Comparison of ENCODE assay signal across 8 mouse cellular contexts in genomic region chr19:45804593-45805368, GRCm38 (mm10). TPM values are rescaled to one million over a fixed set of nuclear protein-coding genes. Genes with fewer than 3 reads are reported as not detected.
DNase-seq lines count a peak whose midpoint lies in the region; ATAC-seq and TF ChIP-seq lines count a peak whose summit lies in the region.
"Had no signal": no experiment of that assay in that cellular context is flagged by ENCODE, and none has a peak within 500 bp of the region (broad histone marks: within the 10 kb centered on the region; RNA-seq: fewer than 3 reads in every experiment).

No protein-coding gene starts in this region.

- H3K9me3 ChIP-seq in midbrain, embryonic 10.5 days (replicated peaks), result no peaks in the 10 kb centered on the region
- H3K9me3 ChIP-seq in midbrain, embryonic 15.5 days, result no peaks in the 10 kb centered on the region
- H3K9me3 ChIP-seq in heart, embryonic 12.5 days (replicated peaks), result no peaks in the 10 kb centered on the region

- no peaks in the 10 kb centered on the region for H3K36me3 ChIP-seq in midbrain, embryonic 10.5 days
- H3K36me3 ChIP-seq in midbrain, embryonic 15.5 days (replicated peaks), result no peaks in the 10 kb centered on the region
- no peaks in the 10 kb centered on the region for H3K36me3 ChIP-seq in heart, embryonic 12.5 days
- H3K36me3 ChIP-seq: limb, embryonic 13.5 days had no signal

- no peak for DNase-seq in midbrain, embryonic 10.5 days (ENCODE audit: low spot score)
- DNase-seq in liver, result peak; percentile 58
- DNase-seq in natural killer cell, adult 2 months (ENCODE audit: low spot score in 2 of 2), result no peak

- TF ChIP-seq CTCF in bone marrow, adult 2 months (IDR thresholded peaks at IDR 0.05; ENCODE audit: control insufficient read depth, insufficient read depth, low read length), result peak; percentile 77

- 25% methylated on average over 12 of the region's 12 CpGs for WGBS in midbrain, embryonic 10.5 days
- 23% methylated on average over 12 of the region's 12 CpGs for WGBS in midbrain, embryonic 15.5 days
- 33% methylated on average over 12 of the region's 12 CpGs for WGBS in bone marrow, adult 2 months
- WGBS in heart, embryonic 12.5 days, result 21% methylated on average over 12 of the region's 12 CpGs

- H3K9ac ChIP-seq in midbrain, embryonic 15.5 days, result no peak overlapping the region
- no peak overlapping the region for H3K9ac ChIP-seq in heart, embryonic 12.5 days
- H3K9ac ChIP-seq: limb, embryonic 13.5 days had no signal

- H3K4me2 ChIP-seq in midbrain, embryonic 15.5 days, result no peak overlapping the region
- H3K4me2 ChIP-seq in heart, embryonic 12.5 days, result peak overlapping the region; percentile 43; the same call in 1 of the 2 replicates
- H3K4me2 ChIP-seq: limb, embryonic 13.5 days had no signal

- H3K27ac ChIP-seq in midbrain, embryonic 10.5 days (replicated peaks), result 0 out of 2 replicates have a peak overlapping the region, but pooled peaks have one; percentile 18
- no peak overlapping the region for H3K27ac ChIP-seq in midbrain, embryonic 15.5 days
- no peak overlapping the region for H3K27ac ChIP-seq in bone marrow, adult 2 months (ENCODE audit: control insufficient read depth, insufficient read depth, low read depth, low read length, poor library complexity)
- no peak overlapping the region for H3K27ac ChIP-seq in heart, embryonic 12.5 days (ENCODE audit: poor library complexity, severe bottlenecking)
- H3K27ac ChIP-seq: limb, embryonic 13.5 days had no signal

- no peak overlapping the region for H3K4me3 ChIP-seq in midbrain, embryonic 10.5 days
- no peak overlapping the region for H3K4me3 ChIP-seq in midbrain, embryonic 15.5 days
- H3K4me3 ChIP-seq in bone marrow, adult 2 months (replicated peaks; ENCODE audit: control insufficient read depth, low read depth, low read length), result no peak overlapping the region
- H3K4me3 ChIP-seq in heart, embryonic 12.5 days, result no peak overlapping the region
- H3K4me3 ChIP-seq: limb, embryonic 13.5 days had no signal

- no peak; the same call in 1 of the 2 replicates for ATAC-seq in midbrain, embryonic 15.5 days (replicated peaks)
- ATAC-seq in heart, embryonic 12.5 days (ENCODE audit: insufficient number of reproducible peaks, low FRiP score), result peak; percentile 42; the same call in 1 of the 2 replicates
- peak; percentile 97 for ATAC-seq in neutrophil, adult 5-6 weeks (ENCODE audit: extremely low read depth, insufficient number of reproducible peaks, low FRiP score, poor library complexity, severe bottlenecking)

- TF ChIP-seq POLR2A in bone marrow, adult 2 months (IDR thresholded peaks at IDR 0.05; ENCODE audit: borderline replicate concordance, control insufficient read depth, low read depth, low read length), result no peak

- H3K4me1 ChIP-seq in midbrain, embryonic 10.5 days, result peaks cover 19% of the 10 kb centered on the region
- peaks cover 11% of the 10 kb centered on the region; the same call in 1 of the 2 replicates for H3K4me1 ChIP-seq in midbrain, embryonic 15.5 days
- no peaks in the 10 kb centered on the region for H3K4me1 ChIP-seq in bone marrow, adult 2 months (ENCODE audit: control insufficient read depth, insufficient read depth, low read length)
- 0 out of 2 replicates have a peak, but pooled peaks cover 5% of the 10 kb centered on the region for H3K4me1 ChIP-seq in heart, embryonic 12.5 days (replicated peaks)
- H3K4me1 ChIP-seq: limb, embryonic 13.5 days had no signal

- no peaks in the 10 kb centered on the region for H3K27me3 ChIP-seq in midbrain, embryonic 10.5 days (ENCODE audit: low read depth, poor library complexity, severe bottlenecking)
- no peaks in the 10 kb centered on the region for H3K27me3 ChIP-seq in midbrain, embryonic 15.5 days (replicated peaks)
- H3K27me3 ChIP-seq in heart, embryonic 12.5 days (replicated peaks), result 0 out of 2 replicates have a peak, but pooled peaks cover 13% of the 10 kb centered on the region
- H3K27me3 ChIP-seq: limb, embryonic 13.5 days had no signal

RNA-seq across cellular contexts. Expression of gene Kcnip2, which starts 11.1 kb away (rescaled TPM):
- 0.53 and 0.89 TPM in 2 replicates for polyA plus RNA-seq in midbrain, embryonic 10.5 days (2016; fragmentation: Nextera tagmentation; extraction: Ambion mirVana)
- 7.0 and 7.2 TPM in 2 replicates for polyA plus RNA-seq in midbrain, embryonic 15.5 days (2015; fragmentation: Nextera tagmentation; extraction: Ambion mirVana)
- polyA plus RNA-seq in bone marrow, adult 2 months (2011; ENCODE audit: insufficient read depth, insufficient read length, low replicate concordance, missing spikeins), result 0.72 TPM in 1 of 2 replicates, not detected in the other
- 0.36 and 0.56 TPM in 2 replicates for polyA plus RNA-seq in heart, embryonic 12.5 days (2016; fragmentation: Nextera tagmentation; extraction: Ambion mirVana)
- total RNA-seq in neutrophil, adult 5-6 weeks (2017), result 0.23 and 1.4 TPM in 2 replicates

RNA-seq across cellular contexts. Expression of gene Mgea5, which starts 21.1 kb away (rescaled TPM):
- polyA plus RNA-seq in midbrain, embryonic 10.5 days (2016; fragmentation: Nextera tagmentation; extraction: Ambion mirVana), result 60.8 and 67.5 TPM in 2 replicates
- polyA plus RNA-seq in midbrain, embryonic 15.5 days (2015; fragmentation: Nextera tagmentation; extraction: Ambion mirVana), result 91.4 TPM in 2 replicates
- polyA plus RNA-seq in bone marrow, adult 2 months (2011; ENCODE audit: insufficient read depth, insufficient read length, low replicate concordance, missing spikeins), result 51.4 and 80.8 TPM in 2 replicates
- polyA plus RNA-seq in heart, embryonic 12.5 days (2016; fragmentation: Nextera tagmentation; extraction: Ambion mirVana), result 51.7 and 52.8 TPM in 2 replicates
- 514 and 539 TPM in 2 replicates for total RNA-seq in neutrophil, adult 5-6 weeks (2017)

RNA-seq across cellular contexts. Expression of gene Npm3, which starts 55.4 kb away (rescaled TPM):
- 7.5 and 9.4 TPM in 2 replicates for polyA plus RNA-seq in midbrain, embryonic 10.5 days (2016; fragmentation: Nextera tagmentation; extraction: Ambion mirVana)
- 6.3 and 6.9 TPM in 2 replicates for polyA plus RNA-seq in midbrain, embryonic 15.5 days (2015; fragmentation: Nextera tagmentation; extraction: Ambion mirVana)
- polyA plus RNA-seq in bone marrow, adult 2 months (2011; ENCODE audit: insufficient read depth, insufficient read length, low replicate concordance, missing spikeins), result 44.1 and 56.0 TPM in 2 replicates
- 9.5 and 11.2 TPM in 2 replicates for polyA plus RNA-seq in heart, embryonic 12.5 days (2016; fragmentation: Nextera tagmentation; extraction: Ambion mirVana)
- total RNA-seq in neutrophil, adult 5-6 weeks (2017), result 24.2 and 24.8 TPM in 2 replicates
